Mouse (Mus musculus) kidney, embryonic 15.5 days (tissue): ENCODE measurements around the gene Sebox. TPM values are rescaled to one million over a fixed set of nuclear protein-coding genes. Genes with fewer than 3 reads are reported as not detected.

ENCODE experiments used
- ATAC-seq: fragments of 200-750 bp; cut with Nextera tagmentation; replicated peaks from 2 replicates; pipeline ENCODE4 v1.8.0; 2017; ENCODE audit warnings: moderate TSS enrichment; ENCODE audit not compliant: low FRiP score
- H3K27ac ChIP-seq: fragments of 300-500 bp; sonication (generic); 2 replicates; pipeline ENCODE4 v1.5.1; 2015; ENCODE audit warnings: mild to moderate bottlenecking, inconsistent platforms
- H3K27me3 ChIP-seq: fragments of 300-500 bp; sonication (generic); 2 replicates; pipeline ENCODE4 v1.6.1; 2015; ENCODE audit warnings: inconsistent platforms
- H3K36me3 ChIP-seq: fragments of 300-500 bp; sonication (generic); 2 replicates; pipeline ENCODE4 v1.6.1; 2015; ENCODE audit warnings: inconsistent platforms
- H3K4me1 ChIP-seq: fragments of 300-500 bp; sonication (generic); 2 replicates; pipeline ENCODE4 v1.6.1; 2015; ENCODE audit warnings: inconsistent platforms
- H3K4me2 ChIP-seq: fragments of 300-500 bp; sonication (generic); 2 replicates; pipeline ENCODE4 v1.6.1; 2015; ENCODE audit warnings: moderate library complexity, mild to moderate bottlenecking, inconsistent platforms
- H3K4me3 ChIP-seq: fragments of 300-500 bp; sonication (generic); replicated peaks from 2 replicates; pipeline ENCODE4 v1.5.1; 2015; ENCODE audit warnings: mild to moderate bottlenecking, inconsistent platforms
- H3K9ac ChIP-seq: fragments of 300-500 bp; sonication (generic); 2 replicates; pipeline ENCODE4 v1.6.1; 2015; ENCODE audit warnings: mild to moderate bottlenecking, inconsistent platforms
- H3K9me3 ChIP-seq: fragments of 300-500 bp; sonication (generic); replicated peaks from 2 replicates; pipeline ENCODE4 v1.6.1; 2016; ENCODE audit warnings: inconsistent platforms
- WGBS: fragments of 180-500 bp; shearing (Covaris S2); methylation state at CpG from one replicate; pipeline ENCODE4 v1.1.7; 2015; ENCODE audit warnings: mixed read lengths; 5-methylcytosine and 5-hydroxymethylcytosine counted together
- polyA plus RNA-seq: library from polyadenylated mRNA; unstranded; fragments of >200 nt; fragmentation: Nextera tagmentation; extraction: Ambion mirVana; gene quantifications from 2 replicates; pipeline ENCODE4 v1.2.1, GENCODE M21; 2015

The Sebox gene
- polyA plus RNA-seq, 1 experiment from 2014 or later: not detected

GRCm38 (mm10) chr11:78467515-78467914 lies 35.7 kb upstream of the Sebox start:
- Histone ChIP-seq H3K4me3 (no peak overlapping the region), H3K27ac (no peak overlapping the region), H3K36me3 (no peaks in the 10 kb centered on the region), H3K4me1 (peaks cover 27% of the 10 kb centered on the region), H3K9ac (no peak overlapping the region), H3K4me2 (no peak overlapping the region), H3K27me3 (no peaks in the 10 kb centered on the region), H3K9me3 (no peaks in the 10 kb centered on the region)
- no peak for ATAC-seq
- WGBS: 69% methylated on average over 7 of the region's 7 CpGs

GRCm38 (mm10) chr11:78467932-78468331 lies 35.3 kb upstream of the Sebox start:
- Histone ChIP-seq H3K9ac (no peak overlapping the region), H3K4me2 (no peak overlapping the region), H3K27me3 (no peaks in the 10 kb centered on the region), H3K36me3 (no peaks in the 10 kb centered on the region), H3K27ac (no peak overlapping the region), H3K4me3 (no peak overlapping the region), H3K4me1 (peaks cover 26% of the 10 kb centered on the region), H3K9me3 (no peaks in the 10 kb centered on the region)
- no peak for ATAC-seq
- 43% methylated on average over 3 of the region's 3 CpGs for WGBS

GRCm38 (mm10) chr11:78471326-78472103 lies 31.7 kb upstream of the Sebox start:
- no peaks in the 10 kb centered on the region for H3K36me3 ChIP-seq
- no peak overlapping the region for H3K27ac ChIP-seq
- H3K4me1 ChIP-seq: peaks cover 5% of the 10 kb centered on the region
- H3K4me2 ChIP-seq: no peak overlapping the region
- no peak for ATAC-seq
- H3K27me3 ChIP-seq: no peaks in the 10 kb centered on the region
- WGBS: 88% methylated on average over 10 of the region's 10 CpGs
- no peaks in the 10 kb centered on the region for H3K9me3 ChIP-seq
- H3K4me3 ChIP-seq: no peak overlapping the region
- H3K9ac ChIP-seq: no peak overlapping the region

GRCm38 (mm10) chr11:78475289-78475688 lies 28.0 kb upstream of the Sebox start:
- no peak overlapping the region for H3K4me2 ChIP-seq
- WGBS: 77% methylated on average over 3 of the region's 3 CpGs
- no peaks in the 10 kb centered on the region for H3K9me3 ChIP-seq
- H3K27me3 ChIP-seq: no peaks in the 10 kb centered on the region
- no peak for ATAC-seq
- no peaks in the 10 kb centered on the region for H3K4me1 ChIP-seq
- H3K36me3 ChIP-seq: no peaks in the 10 kb centered on the region
- no peak overlapping the region for H3K9ac ChIP-seq
- no peak overlapping the region for H3K27ac ChIP-seq
- H3K4me3 ChIP-seq: no peak overlapping the region

- H3K9me3 ChIP-seq: no peaks in the 10 kb centered on the region
- H3K4me3 ChIP-seq: no peak overlapping the region
- no peak for ATAC-seq
- 63% methylated on average over 7 of the region's 7 CpGs for WGBS
- peaks cover 4% of the 10 kb centered on the region; the same call in 1 of the 2 replicates for H3K4me1 ChIP-seq
- H3K9ac ChIP-seq: no peak overlapping the region
- H3K4me2 ChIP-seq: no peak overlapping the region
- H3K27me3 ChIP-seq: peaks cover 43% of the 10 kb centered on the region
- H3K36me3 ChIP-seq: no peaks in the 10 kb centered on the region
- no peak overlapping the region for H3K27ac ChIP-seq
These were observed 19.6 kb upstream of the Sebox start for GRCm38 (mm10) chr11:78483639-78484038.

GRCm38 (mm10) chr11:78488168-78488567 lies 15.1 kb upstream of the Sebox start:
- Histone ChIP-seq H3K4me3 (no peak overlapping the region), H3K9me3 (no peaks in the 10 kb centered on the region), H3K4me1 (peaks cover 13% of the 10 kb centered on the region), H3K9ac (no peak overlapping the region), H3K36me3 (no peaks in the 10 kb centered on the region), H3K27ac (no peak overlapping the region), H3K4me2 (no peak overlapping the region), H3K27me3 (peaks cover 80% of the 10 kb centered on the region)
- no peak for ATAC-seq
- WGBS: under 1% methylated on average over 8 of the region's 8 CpGs

GRCm38 (mm10) chr11:78490781-78491241 lies 12.4 kb upstream of the Sebox start:
- no peak; the same call in 1 of the 2 replicates for ATAC-seq
- WGBS: 11% methylated on average over 48 of the region's 48 CpGs

GRCm38 (mm10) chr11:78495904-78496303 lies 7.3 kb upstream of the Sebox start:
- WGBS: 5% methylated on average over 6 of the region's 6 CpGs
- Histone ChIP-seq H3K4me3 (no peak overlapping the region), H3K9ac (no peak overlapping the region), H3K9me3 (no peaks in the 10 kb centered on the region), H3K27ac (no peak overlapping the region), H3K4me1 (peaks cover 19% of the 10 kb centered on the region), H3K36me3 (no peaks in the 10 kb centered on the region), H3K4me2 (no peak overlapping the region), H3K27me3 (peaks cover 83% of the 10 kb centered on the region)
- ATAC-seq: no peak

More at GRCm38 (mm10) chr11:78490781-78491241, 12.4 kb upstream of the Sebox start:
- Histone ChIP-seq H3K27me3 (peaks cover 89% of the 10 kb centered on the region), H3K36me3 (no peaks in the 10 kb centered on the region), H3K4me2 (peak overlapping the region; percentile 54), H3K9me3 (no peaks in the 10 kb centered on the region), H3K27ac (no peak overlapping the region), H3K4me3 (peak overlapping the region; percentile 32), H3K9ac (no peak overlapping the region), H3K4me1 (peaks cover 13% of the 10 kb centered on the region)

- Histone ChIP-seq H3K27ac (no peak overlapping the region), H3K9me3 (no peaks in the 10 kb centered on the region), H3K4me2 (peak overlapping the region; percentile 99), H3K9ac (peak overlapping the region; percentile 43), H3K4me3 (peak overlapping the region; percentile 59), H3K36me3 (no peaks in the 10 kb centered on the region), H3K4me1 (peaks cover 16% of the 10 kb centered on the region), H3K27me3 (peaks cover 79% of the 10 kb centered on the region)
- under 1% methylated on average over 44 of the region's 44 CpGs for WGBS
- peak; percentile 32 for ATAC-seq
These were observed 6.1 kb upstream of the Sebox start for GRCm38 (mm10) chr11:78497071-78497541.

- Histone ChIP-seq H3K4me2 (peak within 1 kb of the TSS; percentile 99), H3K4me3 (peak within 1 kb of the TSS; percentile 59), H3K9ac (peak within 1 kb of the TSS; percentile 43), H3K9me3 (no peaks in the 10 kb centered on the region), H3K27ac (0 out of 2 replicates have a peak within 1 kb of the TSS, but pooled peaks have one; percentile 9), H3K36me3 (no peaks in the 10 kb centered on the region), H3K4me1 (peaks cover 16% of the 10 kb centered on the region), H3K27me3 (peaks cover 73% of the 10 kb centered on the region)
- 3% methylated on average over 36 of the region's 36 CpGs for WGBS
- peak; percentile 96 for ATAC-seq
These were observed 5.4 kb upstream of the Sebox start, which contains the start of gene Sarm1 for GRCm38 (mm10) chr11:78497544-78498522. Gene Sarm1, minus strand, starts transcription at chr11:78497754.

- Histone ChIP-seq H3K9me3 (no peaks in the 10 kb centered on the region), H3K27ac (0 out of 2 replicates have a peak within 1 kb of the TSS, but pooled peaks have one; percentile 9), H3K9ac (0 out of 2 replicates have a peak within 1 kb of the TSS, but pooled peaks have one; percentile 31), H3K36me3 (no peaks in the 10 kb centered on the region), H3K4me1 (peaks cover 16% of the 10 kb centered on the region), H3K4me3 (peak within 1 kb of the TSS; percentile 59), H3K27me3 (peaks cover 69% of the 10 kb centered on the region), H3K4me2 (peak within 1 kb of the TSS; percentile 99)
- no peak for ATAC-seq
- WGBS: 54% methylated on average over 7 of the region's 7 CpGs
These were observed 4.2 kb upstream of the Sebox start, which contains the start of gene Vtn for GRCm38 (mm10) chr11:78499004-78499403. Gene Vtn, plus strand, starts transcription at chr11:78499091.
